In genomic region chr7:65611298-65611697, GRCm38 (mm10) we compare ENCODE assay signal across 24 mouse cellular contexts. TPM values are rescaled to one million over a fixed set of nuclear protein-coding genes. Genes with fewer than 3 reads are reported as not detected.
DNase-seq lines count a peak whose midpoint lies in the region; ATAC-seq and TF ChIP-seq lines count a peak whose summit lies in the region.
"Had no signal": no experiment of that assay in that cellular context is flagged by ENCODE, and none has a peak within 500 bp of the region (broad histone marks: within the 10 kb centered on the region; RNA-seq: fewer than 3 reads in every experiment).

No protein-coding gene starts in this region.

- TF ChIP-seq POLR2A in kidney, adult 2 months (IDR thresholded peaks at IDR 0.05; ENCODE audit: low read depth, low read length), result no peak

- TF ChIP-seq CTCF in kidney, adult 2 months (conservative IDR thresholded peaks at IDR 0.05; ENCODE audit: insufficient read depth, insufficient read length, low read depth, low read length), result no peak

- no peaks in the 10 kb centered on the region for H3K36me3 ChIP-seq in kidney, adult 2 months (ENCODE audit: control insufficient read depth, insufficient read depth, low read length)
- H3K36me3 ChIP-seq: embryonic facial prominence, embryonic 15.5 days; forebrain, embryonic 10.5 days; G1E; heart, embryonic 12.5 days; hindbrain, embryonic 10.5 days had no signal

- DNase-seq in adrenal gland, adult (ENCODE audit: inconsistent age in 2 of 2, low spot score in 1 of 2), result peak; percentile 11 to 66
- no peak for DNase-seq in adrenal gland, postnatal 4 days (ENCODE audit: low spot score in 2 of 2)
- peak; percentile 9 for DNase-seq in adipocyte (ENCODE audit: low spot score)
- DNase-seq in adrenal gland, postnatal 14 days, result peak; percentile 59
- no peak for DNase-seq in kidney, adult 2 months
- no peak for DNase-seq in left cerebral cortex, adult 11 months (ENCODE audit: low spot score)
- DNase-seq: cerebellum, adult 2 months; cerebellum, postnatal 10 days; embryo, embryonic 11 days; gastrocnemius, adult 2 months; gastrocnemius, postnatal 25 days had no signal

- H3K27ac ChIP-seq in kidney, adult 2 months (ENCODE audit: insufficient read depth, low read depth, low read length), result no peak overlapping the region
- H3K27ac ChIP-seq: embryonic facial prominence, embryonic 15.5 days; forebrain, embryonic 10.5 days; gastrocnemius, adult 2 months; hindbrain, embryonic 10.5 days; hindbrain, embryonic 14.5 days had no signal

- H3K4me3 ChIP-seq in kidney, adult 2 months (ENCODE audit: insufficient read depth, low read depth, low read length), result no peak overlapping the region
- H3K4me3 ChIP-seq: embryonic facial prominence, embryonic 15.5 days; erythroblast, embryonic 14.5 days; forebrain, embryonic 10.5 days; gastrocnemius, adult 2 months; heart, embryonic 12.5 days; hindbrain, embryonic 10.5 days had no signal

- 58% methylated on average over 3 of the region's 3 CpGs for WGBS in kidney, adult 2 months

- no peak for ATAC-seq in megakaryocyte, adult 5-6 weeks (ENCODE audit: poor library complexity, severe bottlenecking)
- ATAC-seq: activated CD4-positive, CD25-positive, alpha-beta regulatory T cell, adult 4 months; CD4-positive, CD25-positive, alpha-beta regulatory T cell, adult 4 months; forebrain, embryonic 14.5 days; intestine, embryonic 16.5 days; Patski had no signal

- no peaks in the 10 kb centered on the region for H3K4me1 ChIP-seq in kidney, adult 2 months (ENCODE audit: control insufficient read depth, insufficient read depth, low read length)
- H3K4me1 ChIP-seq: embryonic facial prominence, embryonic 15.5 days; heart, embryonic 12.5 days; hindbrain, embryonic 10.5 days had no signal

- no peaks in the 10 kb centered on the region for H3K27me3 ChIP-seq in kidney, adult 2 months (replicated peaks; ENCODE audit: control insufficient read depth, insufficient read depth, low read length)
- H3K27me3 ChIP-seq: embryonic facial prominence, embryonic 15.5 days; Patski had no signal

RNA-seq across cellular contexts. Expression of gene Tarsl2, which starts 33.4 kb away (rescaled TPM):
- 10 to 100 TPM; 27.1 to 29.2 TPM for total RNA-seq in adrenal gland, postnatal 4 days (2021)
- 26.0 and 26.4 TPM in 2 replicates for total RNA-seq in adrenal gland, postnatal 14 days (2021)
- 4.3 and 5.3 TPM in 2 replicates for polyA plus RNA-seq in kidney, adult 2 months (2012; rRNA removed)
- 3.4 and 3.9 TPM in 2 replicates for total RNA-seq in megakaryocyte, adult 5-6 weeks (2015)
- total RNA-seq in megakaryocyte, adult 5-6 weeks (2017), result 8.3 and 11.6 TPM in 2 replicates

Comparison
In these comparisons a context has a peak if more than half of its experiments do, and no peak if none do; other contexts are left out.
1. DNase-seq: peak in adrenal gland, adult (2 of 2), adipocyte (single experiment) and adrenal gland, postnatal 14 days (single experiment); none in adrenal gland, postnatal 4 days (0 of 2), kidney, adult 2 months (single experiment) and left cerebral cortex, adult 11 months (single experiment).